Mouse (Mus musculus) skeletal muscle tissue, adult 2 months (tissue): Measurements from ENCODE around the gene Megf6.

Experiments
- DNase-seq: peaks from one replicate; pipeline ENCODE4 v3.0.0-alpha.2; 2012; ENCODE audit warnings: low read depth, low spot score

The Megf6 gene

GRCm38 (mm10) chr4:154159961-154160537 is 10.5 kb upstream of the Megf6 start:
- no peak for DNase-seq

DNA sequence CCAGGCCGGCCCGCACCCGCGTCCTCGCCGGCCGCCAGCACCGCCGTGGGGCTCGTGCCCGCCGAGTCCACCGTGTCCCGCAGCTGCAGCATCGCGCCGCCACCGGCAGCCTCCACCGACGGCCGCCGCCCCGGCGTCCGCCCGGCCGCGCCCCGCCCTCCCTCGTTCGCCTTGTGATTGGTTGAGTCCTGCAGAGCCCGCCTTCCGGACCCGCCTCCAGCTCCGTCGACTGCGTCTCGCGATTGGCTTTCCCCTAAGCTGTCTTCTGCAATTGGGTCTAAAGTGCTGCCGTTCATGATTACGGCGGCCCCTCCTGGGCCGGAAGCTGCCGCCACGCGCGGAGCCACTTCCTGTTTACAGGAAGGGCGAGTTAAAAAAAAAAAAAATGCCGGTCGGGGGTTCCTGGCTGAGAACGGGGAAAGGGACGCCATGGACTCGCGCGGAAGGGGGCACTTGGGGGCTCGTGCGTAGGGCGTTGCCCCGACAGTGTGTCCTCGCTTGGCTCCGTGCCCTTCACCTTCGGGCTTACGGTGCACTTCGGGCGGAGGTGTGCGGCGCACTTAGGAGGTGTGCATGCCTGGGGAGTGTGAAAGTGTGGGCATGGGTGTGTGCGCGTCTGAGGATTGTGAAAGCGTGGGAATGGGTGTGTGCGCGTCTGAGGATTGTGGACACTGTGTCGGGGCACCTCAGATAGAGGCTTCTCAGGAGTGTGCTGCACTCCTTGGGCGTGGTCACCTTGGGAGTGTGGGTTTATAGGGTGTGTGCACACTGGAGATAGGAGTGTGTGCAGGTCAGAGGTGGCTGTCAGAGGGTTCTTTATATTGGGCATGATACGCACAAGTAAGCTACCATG is 9.8 kb upstream of the Megf6 start, which contains the start of gene Tprgl:
TSS of gene Tprgl (minus strand) at position 129 of the 853 bp plus-strand sequence.
- peak; percentile 98 for DNase-seq

DNA sequence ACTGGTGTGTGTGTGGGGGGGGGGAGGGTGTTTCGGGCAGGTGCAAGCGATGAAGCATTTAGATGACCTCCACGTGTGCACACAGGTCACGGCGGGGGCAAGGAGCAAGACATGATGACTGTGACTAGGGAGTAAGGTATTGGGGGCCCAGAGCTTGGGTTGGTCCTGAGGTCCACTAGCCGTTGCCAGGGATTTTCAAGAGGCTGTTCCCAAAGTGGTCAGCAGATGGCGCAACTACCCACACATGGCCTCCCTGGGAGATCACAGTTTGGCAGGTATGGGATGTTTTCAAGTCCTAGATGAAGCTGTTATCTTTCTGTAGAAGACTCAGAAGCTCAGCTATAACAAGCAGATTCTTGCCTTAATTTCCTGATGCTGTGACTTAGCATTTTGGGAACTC is 7.2 kb upstream of the Megf6 start:
- peak; percentile 52 for DNase-seq

- DNase-seq: no peak
These were observed 3.5 kb upstream of the Megf6 start for GRCm38 (mm10) chr4:154167053-154167452.

DNA sequence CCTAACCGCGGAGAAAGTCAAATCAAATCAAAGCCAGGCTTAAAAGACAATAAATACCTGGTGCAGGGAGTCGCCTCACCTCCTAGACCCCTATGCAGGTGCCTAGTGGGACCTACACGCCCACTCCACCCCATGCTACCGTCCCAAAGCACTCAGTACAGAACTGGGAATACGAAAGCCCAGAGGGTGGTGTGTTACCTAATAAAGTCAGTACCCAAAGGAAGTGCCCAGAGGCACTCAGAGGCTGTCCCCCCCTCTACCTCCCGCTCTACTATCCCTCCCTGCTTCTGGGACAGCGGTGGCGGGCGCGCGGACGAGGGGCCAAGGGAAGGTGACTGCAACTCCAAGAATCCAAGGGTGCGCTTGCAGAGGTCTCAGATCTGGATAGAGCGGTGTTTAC is 509 bp upstream of the Megf6 start:
- DNase-seq: no peak

GRCm38 (mm10) chr4:154171151-154171930 is 811 bp downstream of the Megf6 start:
- no peak for DNase-seq

GRCm38 (mm10) chr4:154171931-154172604 is 1.5 kb downstream of the Megf6 start:
- no peak for DNase-seq

- DNase-seq: peak; percentile 36
These were observed 6.7 kb downstream of the Megf6 start for GRCm38 (mm10) chr4:154177257-154177656.

DNA sequence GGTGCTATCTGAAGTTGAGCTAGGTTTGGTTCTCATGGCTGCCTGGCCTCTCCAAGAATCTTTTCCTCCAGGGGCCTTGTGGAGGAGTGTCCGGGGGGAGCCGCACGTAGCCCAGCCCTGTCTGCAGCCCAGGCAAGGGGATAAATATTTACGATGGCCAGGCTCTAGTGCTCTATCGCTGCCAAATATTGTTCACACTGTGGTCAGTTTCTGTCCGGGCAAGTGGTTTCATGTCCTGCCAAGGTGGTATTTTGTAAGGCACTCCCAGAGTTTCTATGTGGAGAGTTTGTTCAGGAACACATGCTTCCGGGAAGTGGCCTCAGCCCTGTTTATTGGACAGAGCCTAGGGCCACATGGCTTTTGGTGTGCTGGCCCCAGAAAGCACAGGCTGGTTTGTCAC is 10.5 kb downstream of the Megf6 start:
- no peak for DNase-seq

- no peak for DNase-seq
These were observed 13.0 kb downstream of the Megf6 start for GRCm38 (mm10) chr4:154183566-154183965.

DNA sequence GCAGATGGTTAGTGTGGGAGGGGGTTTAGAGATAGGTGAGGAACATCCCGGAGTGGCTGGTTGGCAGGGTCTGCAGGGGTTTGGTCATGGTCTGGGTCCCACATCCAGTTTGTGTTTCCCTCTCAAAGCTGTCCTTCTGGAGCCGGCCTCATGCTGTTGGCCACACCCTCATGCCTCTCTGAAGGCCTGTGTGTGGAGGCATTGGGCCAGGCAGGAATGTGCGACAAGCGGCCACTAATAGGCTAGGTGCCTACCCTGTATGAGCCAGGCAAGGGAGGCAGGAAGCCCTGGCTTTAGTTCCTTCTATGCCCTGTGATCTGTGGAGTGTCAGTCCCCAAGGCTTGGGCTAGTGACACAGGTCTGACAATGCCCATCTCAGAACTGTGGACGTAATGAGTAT is 14.5 kb downstream of the Megf6 start:
- DNase-seq: no peak

DNA sequence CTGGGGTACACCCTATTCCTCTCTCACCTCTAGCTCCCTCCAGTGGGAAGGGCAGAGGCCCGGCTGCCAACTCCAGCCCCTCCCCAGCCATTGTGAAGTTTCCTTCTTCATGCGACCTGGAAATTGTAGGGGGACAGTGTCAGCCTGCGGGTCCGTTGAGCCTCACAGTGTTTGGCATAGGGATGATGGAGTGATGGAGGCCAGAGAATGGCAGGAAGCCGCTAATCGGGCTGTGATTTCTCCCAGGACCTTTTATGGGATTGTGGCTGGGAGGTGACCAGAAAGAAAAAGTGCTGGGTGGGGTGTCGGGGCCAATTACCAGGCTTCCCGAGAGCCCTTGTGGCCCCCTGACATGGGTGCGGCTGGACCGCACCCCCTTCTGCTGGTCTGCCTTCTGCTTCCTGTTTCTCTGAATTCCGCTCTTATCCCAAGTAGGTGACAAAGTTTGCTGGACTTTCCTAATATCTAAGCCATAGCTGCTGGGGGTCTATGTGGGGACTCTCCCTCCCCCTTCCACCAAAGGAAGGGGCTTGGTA is 15.5 kb downstream of the Megf6 start:
- no peak for DNase-seq

GRCm38 (mm10) chr4:154188948-154189347 is 18.4 kb downstream of the Megf6 start:
- peak; percentile 13 for DNase-seq

DNA sequence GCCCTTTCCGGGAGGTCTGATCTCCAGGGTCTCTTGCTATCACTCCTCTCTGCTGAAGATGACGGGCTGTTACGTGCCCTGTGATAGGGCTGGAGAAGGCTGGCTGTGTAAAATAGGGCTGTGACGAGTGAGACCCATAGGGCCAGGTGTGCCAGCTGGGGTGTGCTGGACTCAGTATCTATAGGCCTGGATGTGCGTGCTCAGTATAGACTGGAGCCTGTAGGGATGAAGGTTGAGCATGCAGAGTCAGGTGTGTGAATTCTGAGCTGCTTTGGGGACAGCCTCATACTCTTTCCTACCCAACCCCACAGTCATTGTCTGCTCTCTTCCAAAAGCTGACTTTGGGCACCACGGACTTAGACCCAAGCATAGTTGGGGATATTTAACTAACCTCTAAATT is 27.4 kb downstream of the Megf6 start:
- DNase-seq: no peak

DNA sequence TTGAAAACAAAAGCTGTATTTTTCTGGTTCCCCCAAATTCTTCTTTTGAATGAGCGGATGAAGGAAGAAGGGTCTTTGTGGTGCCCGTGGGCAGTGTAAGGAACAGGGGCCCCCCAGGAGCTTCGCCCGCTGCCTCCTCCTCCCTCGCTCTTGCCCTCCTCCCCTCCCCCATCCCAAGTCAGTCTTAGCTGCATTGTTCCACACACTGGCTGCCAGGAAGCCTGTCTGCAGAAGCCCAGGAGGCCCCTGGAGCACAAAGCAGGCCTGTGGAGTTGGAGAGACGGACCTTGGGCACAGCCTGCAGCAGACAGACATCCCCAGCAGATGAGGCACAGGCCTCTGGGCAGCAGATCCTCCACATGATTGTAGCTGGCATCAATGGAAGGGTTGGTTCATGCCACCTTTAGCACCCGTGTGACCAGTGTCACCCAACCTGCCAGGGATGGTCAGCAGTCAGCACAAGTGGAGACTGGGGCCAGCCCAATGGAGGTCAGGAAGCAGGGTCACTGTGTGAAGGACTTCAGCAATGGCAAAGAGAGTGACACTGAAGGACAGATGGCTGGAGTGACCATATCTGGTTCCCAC is 27.9 kb downstream of the Megf6 start:
- DNase-seq: no peak

GRCm38 (mm10) chr4:154201511-154201910 is 31.0 kb downstream of the Megf6 start:
- no peak for DNase-seq

DNA sequence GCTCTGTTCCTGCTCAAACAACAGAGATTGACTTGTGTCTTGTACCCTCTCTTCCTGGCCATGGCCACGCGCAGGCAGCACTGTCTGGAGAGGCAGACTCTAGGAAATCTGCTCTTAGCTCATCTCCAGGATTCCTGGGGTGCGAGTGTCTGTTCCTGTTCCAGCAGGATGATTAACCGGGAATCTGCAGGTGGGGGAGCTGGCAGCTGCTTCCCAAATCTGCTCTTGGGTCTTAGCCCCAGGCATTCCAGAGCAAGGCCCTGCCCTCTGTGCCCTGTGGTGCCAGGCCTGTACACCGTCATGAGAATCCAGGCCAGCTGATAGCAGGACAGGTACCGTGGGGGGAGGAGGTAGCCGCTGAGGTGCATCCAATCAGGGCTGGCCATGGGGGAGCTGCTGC is 34.0 kb downstream of the Megf6 start:
- DNase-seq: no peak

DNA sequence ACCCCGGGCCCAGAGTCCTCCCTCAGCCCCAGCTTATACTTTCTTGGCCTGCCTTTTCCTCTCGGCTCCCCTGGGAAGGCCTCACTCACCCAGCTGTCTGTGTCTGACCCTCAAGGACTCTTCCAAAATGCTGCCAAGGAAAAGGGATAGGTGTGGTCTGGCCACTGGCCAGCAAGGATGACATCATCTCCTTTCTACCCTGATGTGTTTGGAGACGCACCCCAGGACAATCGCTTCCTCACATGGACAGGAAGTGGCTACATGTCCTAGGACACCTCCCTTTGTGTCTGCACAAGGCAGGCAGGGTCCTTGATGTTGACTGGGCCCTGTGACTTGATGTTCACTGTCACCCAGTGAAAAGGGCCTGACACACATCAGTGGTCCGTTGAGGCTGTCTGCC is 34.9 kb downstream of the Megf6 start:
- DNase-seq: no peak

DNA sequence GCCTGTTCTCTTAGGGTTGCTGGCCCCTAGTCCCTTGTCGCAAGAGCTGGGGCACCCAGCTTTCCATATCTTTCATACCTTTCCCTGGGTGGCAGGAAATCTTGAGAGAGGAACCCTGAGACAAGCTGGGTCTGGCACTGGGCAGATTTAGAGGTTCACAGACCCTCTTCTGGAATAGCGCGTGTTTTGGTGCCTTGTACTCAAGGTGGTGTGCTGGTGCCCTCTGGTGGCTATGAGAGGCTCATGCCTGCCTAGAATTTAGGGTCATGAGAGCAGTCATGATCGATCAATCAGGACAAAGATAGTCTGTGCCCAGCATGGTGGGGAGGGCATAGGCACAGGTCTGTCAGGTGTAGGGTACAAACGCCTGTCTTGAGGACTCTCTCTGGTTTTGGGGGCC is 36.7 kb downstream of the Megf6 start:
- DNase-seq: no peak

DNA sequence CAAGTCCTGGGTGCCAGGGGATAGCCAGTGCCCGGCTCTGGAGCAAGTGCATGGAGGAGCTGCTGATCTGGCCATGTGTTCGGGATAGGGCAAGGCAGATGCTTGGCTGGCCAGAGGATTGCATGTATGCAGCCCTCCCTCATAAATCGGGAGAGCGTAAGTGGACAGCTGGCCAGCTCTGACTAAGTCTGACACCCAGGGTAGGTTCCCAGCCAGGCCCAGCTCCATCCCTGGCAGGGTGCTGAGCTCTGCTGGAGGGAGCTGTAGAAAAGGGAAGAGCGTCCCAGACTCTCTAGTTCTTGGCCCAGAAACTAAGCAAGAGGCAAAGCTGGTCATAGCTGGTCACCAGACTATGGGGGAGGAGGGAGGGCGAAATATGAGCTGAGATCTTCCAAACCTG is 38.5 kb downstream of the Megf6 start:
- peak; percentile 44 for DNase-seq

DNA sequence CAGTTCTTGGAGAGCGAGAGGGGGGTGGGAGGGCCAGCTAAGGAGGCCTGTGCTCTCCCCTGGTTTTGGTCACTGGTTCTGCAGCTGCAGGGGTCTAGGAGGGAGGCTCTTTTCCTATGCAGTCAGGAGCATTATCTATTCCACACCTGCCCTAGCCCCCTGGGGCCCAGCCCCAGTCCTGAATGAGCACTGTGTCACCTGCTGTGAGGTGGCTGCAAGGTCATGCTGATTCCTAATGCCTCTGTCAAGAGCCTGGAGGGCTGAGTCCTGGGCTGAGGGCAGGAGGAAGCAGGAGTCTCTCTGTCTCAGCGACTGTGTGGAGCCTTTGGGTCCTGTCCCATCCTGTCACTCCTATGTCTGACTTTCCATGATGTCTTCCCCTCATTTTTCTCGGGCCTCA is 39.3 kb downstream of the Megf6 start:
- DNase-seq: no peak
